Mouse (Mus musculus): Measurements from ENCODE around the gene Pitx2. TPM values are rescaled to one million over a fixed set of nuclear protein-coding genes. Genes with fewer than 3 reads are reported as not detected.

The Pitx2 gene
- polyA plus RNA-seq, 1 experiment from 2014 or later = 16.1 TPM

DNA sequence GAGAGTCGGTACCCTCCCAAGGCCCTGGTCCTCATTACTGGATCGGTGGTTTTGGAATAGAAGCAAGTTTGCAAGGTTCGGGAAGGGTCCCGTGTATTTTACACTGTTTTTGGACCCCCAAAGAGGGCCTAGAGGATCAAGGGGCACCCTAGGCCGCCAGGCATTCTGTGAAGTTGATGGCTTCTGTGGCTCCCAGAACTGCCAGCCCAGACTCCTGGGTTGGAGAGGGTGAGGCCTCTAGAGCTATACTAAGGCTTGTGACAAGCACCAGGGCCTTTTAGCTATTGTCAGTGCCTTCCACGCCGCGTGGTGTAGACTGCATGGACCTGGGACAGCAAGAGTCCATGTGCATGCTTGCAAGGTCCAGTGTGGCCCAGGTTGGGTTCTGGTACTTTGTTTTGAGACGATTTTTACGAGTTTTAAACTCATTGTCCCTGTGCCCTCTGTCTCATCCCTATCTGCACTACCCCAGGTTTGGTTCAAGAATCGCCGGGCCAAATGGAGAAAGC lies 18.2 kb downstream of the Pitx2 start:
- peak; percentile 55 for DNase-seq (ENCODE audit: low spot score)
- H3K4me2 ChIP-seq (ENCODE audit: low read depth) = no peak overlapping the region
- no peak overlapping the region for H3K9ac ChIP-seq (ENCODE audit: low read length)
- no peak overlapping the region for H3K4me3 ChIP-seq (ENCODE audit: low read depth, low read length)
- WGBS = 2% methylated on average over 12 of the region's 12 CpGs
- no peaks in the 10 kb centered on the region for H3K36me3 ChIP-seq (ENCODE audit: control insufficient read depth, insufficient read depth, low read length)
- no peak for ATAC-seq (ENCODE audit: insufficient read depth, low FRiP score, low TSS enrichment)
- H3K27ac ChIP-seq (ENCODE audit: low read depth, low read length) = no peak overlapping the region
- H3K4me1 ChIP-seq (ENCODE audit: control insufficient read depth, insufficient read depth, low read length) = peaks cover 5% of the 10 kb centered on the region
- no peaks in the 10 kb centered on the region for H3K9me3 ChIP-seq (ENCODE audit: control insufficient read depth, low read length)
- peaks cover 87% of the 10 kb centered on the region for H3K27me3 ChIP-seq (ENCODE audit: control insufficient read depth, insufficient read depth, low read length)

DNA sequence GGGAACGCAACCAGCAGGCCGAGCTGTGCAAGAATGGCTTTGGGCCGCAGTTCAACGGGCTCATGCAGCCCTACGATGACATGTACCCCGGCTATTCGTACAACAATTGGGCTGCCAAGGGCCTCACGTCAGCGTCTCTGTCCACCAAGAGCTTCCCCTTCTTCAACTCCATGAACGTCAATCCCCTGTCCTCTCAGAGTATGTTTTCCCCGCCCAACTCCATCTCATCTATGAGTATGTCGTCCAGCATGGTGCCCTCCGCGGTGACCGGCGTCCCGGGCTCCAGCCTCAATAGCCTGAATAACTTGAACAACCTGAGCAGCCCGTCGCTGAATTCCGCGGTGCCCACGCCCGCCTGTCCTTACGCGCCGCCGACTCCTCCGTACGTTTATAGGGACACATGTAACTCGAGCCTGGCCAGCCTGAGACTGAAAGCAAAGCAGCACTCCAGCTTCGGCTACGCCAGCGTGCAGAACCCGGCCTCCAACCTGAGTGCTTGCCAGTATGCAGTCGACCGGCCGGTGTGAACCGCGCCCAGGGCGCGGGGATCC lies 18.8 kb downstream of the Pitx2 start:
- H3K4me1 ChIP-seq (ENCODE audit: control insufficient read depth, insufficient read depth, low read length) = peaks cover 5% of the 10 kb centered on the region
- peak; percentile 64 for DNase-seq (ENCODE audit: low spot score)
- H3K9ac ChIP-seq (ENCODE audit: low read length) = no peak overlapping the region

DNA sequence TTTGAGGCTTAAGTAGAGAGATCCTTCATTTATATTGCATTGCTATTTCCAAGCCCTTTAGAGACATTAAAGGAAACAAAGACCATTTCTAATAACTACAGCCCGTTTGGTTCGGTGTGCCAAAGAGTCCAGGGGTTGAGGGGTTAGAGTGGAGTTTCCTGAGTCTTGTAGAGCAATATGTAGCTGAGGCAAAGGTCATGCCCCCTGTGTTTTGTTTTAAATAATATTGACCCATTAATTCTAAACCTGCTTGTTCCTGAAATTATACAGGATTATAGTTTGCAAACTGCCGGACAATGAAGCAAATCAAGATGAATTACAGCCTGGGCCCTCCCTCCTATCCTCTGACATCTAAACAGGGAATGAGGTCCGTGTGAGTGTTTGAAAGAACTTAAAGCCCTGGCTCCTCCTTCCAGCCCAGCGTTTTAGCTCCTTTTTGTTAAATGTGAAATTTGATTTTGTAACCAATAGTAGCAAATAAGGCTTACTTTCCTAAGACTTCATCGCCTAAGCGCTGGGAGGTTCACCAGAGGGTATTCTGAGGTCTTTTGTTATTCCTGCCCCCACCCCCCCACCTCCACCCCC lies 20.5 kb downstream of the Pitx2 start:
- no peaks in the 10 kb centered on the region for H3K36me3 ChIP-seq (ENCODE audit: control insufficient read depth, insufficient read depth, low read length)
- no peak overlapping the region for H3K4me2 ChIP-seq (ENCODE audit: low read depth)
- under 1% methylated on average over 7 of the region's 7 CpGs for WGBS
- no peaks in the 10 kb centered on the region for H3K9me3 ChIP-seq (ENCODE audit: control insufficient read depth, low read length)
- ATAC-seq (ENCODE audit: insufficient read depth, low FRiP score, low TSS enrichment) (no peak), DNase-seq (ENCODE audit: low spot score) (peak; percentile 28)
- H3K27me3 ChIP-seq (ENCODE audit: control insufficient read depth, insufficient read depth, low read length) = peaks cover 90% of the 10 kb centered on the region
- no peak overlapping the region for H3K4me3 ChIP-seq (ENCODE audit: low read depth, low read length)
- H3K9ac ChIP-seq (ENCODE audit: low read length) = no peak overlapping the region
- no peak overlapping the region for H3K27ac ChIP-seq (ENCODE audit: low read depth, low read length)
- no peaks in the 10 kb centered on the region; the same call in none of the 2 replicates for H3K4me1 ChIP-seq (ENCODE audit: control insufficient read depth, insufficient read depth, low read length)

More for the DNA sequence above, 18.8 kb downstream of the Pitx2 start:
- H3K27me3 ChIP-seq (ENCODE audit: control insufficient read depth, insufficient read depth, low read length) = peaks cover 87% of the 10 kb centered on the region
- 1% methylated on average over 41 of the region's 41 CpGs for WGBS
- H3K36me3 ChIP-seq (ENCODE audit: control insufficient read depth, insufficient read depth, low read length) = no peaks in the 10 kb centered on the region
- H3K4me2 ChIP-seq (ENCODE audit: low read depth) = no peak overlapping the region
- no peaks in the 10 kb centered on the region for H3K9me3 ChIP-seq (ENCODE audit: control insufficient read depth, low read length)
- ATAC-seq (ENCODE audit: insufficient read depth, low FRiP score, low TSS enrichment) = no peak
- H3K4me3 ChIP-seq (ENCODE audit: low read depth, low read length) = no peak overlapping the region
- no peak overlapping the region for H3K27ac ChIP-seq (ENCODE audit: low read depth, low read length)

DNA sequence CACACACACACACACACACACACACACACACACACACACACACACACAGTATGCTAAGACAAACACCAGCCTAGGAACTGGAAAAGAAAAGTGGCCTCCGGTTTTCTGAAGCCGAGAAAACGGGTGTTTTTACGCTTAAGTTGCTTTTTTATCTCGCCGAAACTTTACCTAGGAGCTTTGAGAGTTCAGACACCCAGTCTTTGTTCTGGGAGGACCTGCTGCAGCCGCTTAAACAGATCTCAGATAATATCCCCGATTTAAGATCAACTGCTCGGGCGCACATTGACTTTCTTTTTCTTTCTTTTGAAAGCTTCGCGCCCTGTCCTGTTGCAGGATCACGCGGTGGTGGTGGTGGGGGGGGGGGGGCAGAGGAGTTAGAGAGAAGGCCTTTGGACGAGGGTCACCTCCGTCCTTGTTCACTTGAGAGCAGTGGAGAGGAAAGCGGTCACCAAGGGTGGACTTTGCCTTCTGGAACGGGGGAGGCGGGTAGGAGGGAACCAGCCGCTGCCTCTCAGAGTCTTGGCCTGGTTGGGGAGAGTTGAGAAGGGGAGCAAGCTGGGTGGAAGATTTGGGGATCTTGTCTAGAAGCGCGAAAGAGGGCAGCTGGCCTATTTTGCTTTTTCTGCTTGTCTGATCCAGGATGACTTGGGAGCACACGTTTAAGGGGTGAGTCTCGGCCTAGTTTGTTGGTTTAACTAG lies 21.2 kb downstream of the Pitx2 start:
- Histone ChIP-seq H3K27ac (ENCODE audit: low read depth, low read length) (no peak overlapping the region), H3K4me2 (ENCODE audit: low read depth) (no peak overlapping the region), H3K9ac (ENCODE audit: low read length) (no peak overlapping the region), H3K9me3 (ENCODE audit: control insufficient read depth, low read length) (no peaks in the 10 kb centered on the region), H3K4me1 (ENCODE audit: control insufficient read depth, insufficient read depth, low read length) (no peaks in the 10 kb centered on the region; the same call in 1 of the 2 replicates), H3K4me3 (ENCODE audit: low read depth, low read length) (no peak overlapping the region), H3K36me3 (ENCODE audit: control insufficient read depth, insufficient read depth, low read length) (no peaks in the 10 kb centered on the region), H3K27me3 (ENCODE audit: control insufficient read depth, insufficient read depth, low read length) (peaks cover 90% of the 10 kb centered on the region)
- WGBS = under 1% methylated on average over 24 of the region's 24 CpGs
- DNase-seq (ENCODE audit: low spot score) = peak; percentile 51
- no peak for ATAC-seq (ENCODE audit: insufficient read depth, low FRiP score, low TSS enrichment)

DNA sequence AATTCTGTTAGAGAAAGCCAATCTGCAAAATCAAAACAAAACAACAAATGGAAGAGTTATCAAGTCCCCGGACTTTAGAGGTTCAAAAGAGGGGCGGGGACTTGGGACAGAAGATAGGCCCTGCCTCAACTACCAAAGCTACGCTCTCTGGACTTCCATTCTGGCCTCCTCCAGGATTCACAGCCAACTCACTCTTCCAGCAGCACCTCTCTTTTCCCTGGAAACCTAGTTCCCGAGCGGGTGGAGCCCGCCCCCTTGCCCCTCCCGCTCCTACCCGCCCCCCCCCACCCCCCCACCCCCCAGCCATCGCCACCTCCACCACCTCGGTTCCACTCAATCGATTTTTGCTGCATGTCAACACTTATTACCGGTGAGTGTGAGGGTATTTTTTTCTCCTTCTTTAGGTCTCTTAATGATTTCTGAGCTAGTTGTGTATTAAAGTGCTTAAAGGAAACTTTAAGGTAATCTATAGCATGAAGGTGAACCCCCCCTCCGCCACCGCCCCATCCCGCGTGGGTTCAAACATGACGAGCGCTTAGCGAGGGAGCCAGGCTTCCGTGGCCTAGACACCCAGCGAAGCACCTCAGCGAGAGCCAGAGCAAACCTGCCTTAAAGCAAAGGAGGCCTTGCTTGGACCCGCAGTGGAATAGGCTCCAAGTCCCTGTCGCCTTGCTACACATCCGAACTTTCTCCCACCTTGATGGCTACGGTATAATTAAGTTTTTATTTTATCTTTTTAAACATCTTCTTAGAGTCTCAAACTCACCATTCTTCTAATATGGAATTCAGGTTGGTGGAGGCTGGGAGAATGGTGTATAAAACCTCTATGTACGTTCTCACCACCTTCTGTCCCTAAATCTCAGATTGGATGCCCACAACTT lies 21.9 kb downstream of the Pitx2 start:
- Histone ChIP-seq H3K9me3 (ENCODE audit: control insufficient read depth, low read length) (no peaks in the 10 kb centered on the region), H3K4me3 (ENCODE audit: low read depth, low read length) (no peak overlapping the region), H3K9ac (ENCODE audit: low read length) (no peak overlapping the region), H3K36me3 (ENCODE audit: control insufficient read depth, insufficient read depth, low read length) (no peaks in the 10 kb centered on the region), H3K27ac (ENCODE audit: low read depth, low read length) (no peak overlapping the region), H3K4me2 (ENCODE audit: low read depth) (no peak overlapping the region), H3K27me3 (ENCODE audit: control insufficient read depth, insufficient read depth, low read length) (peaks cover 91% of the 10 kb centered on the region), H3K4me1 (ENCODE audit: control insufficient read depth, insufficient read depth, low read length) (no peaks in the 10 kb centered on the region)
- DNase-seq (ENCODE audit: low spot score) = peak; percentile 29
- WGBS = 2% methylated on average over 27 of the region's 27 CpGs
- no peak for ATAC-seq (ENCODE audit: insufficient read depth, low FRiP score, low TSS enrichment)

DNA sequence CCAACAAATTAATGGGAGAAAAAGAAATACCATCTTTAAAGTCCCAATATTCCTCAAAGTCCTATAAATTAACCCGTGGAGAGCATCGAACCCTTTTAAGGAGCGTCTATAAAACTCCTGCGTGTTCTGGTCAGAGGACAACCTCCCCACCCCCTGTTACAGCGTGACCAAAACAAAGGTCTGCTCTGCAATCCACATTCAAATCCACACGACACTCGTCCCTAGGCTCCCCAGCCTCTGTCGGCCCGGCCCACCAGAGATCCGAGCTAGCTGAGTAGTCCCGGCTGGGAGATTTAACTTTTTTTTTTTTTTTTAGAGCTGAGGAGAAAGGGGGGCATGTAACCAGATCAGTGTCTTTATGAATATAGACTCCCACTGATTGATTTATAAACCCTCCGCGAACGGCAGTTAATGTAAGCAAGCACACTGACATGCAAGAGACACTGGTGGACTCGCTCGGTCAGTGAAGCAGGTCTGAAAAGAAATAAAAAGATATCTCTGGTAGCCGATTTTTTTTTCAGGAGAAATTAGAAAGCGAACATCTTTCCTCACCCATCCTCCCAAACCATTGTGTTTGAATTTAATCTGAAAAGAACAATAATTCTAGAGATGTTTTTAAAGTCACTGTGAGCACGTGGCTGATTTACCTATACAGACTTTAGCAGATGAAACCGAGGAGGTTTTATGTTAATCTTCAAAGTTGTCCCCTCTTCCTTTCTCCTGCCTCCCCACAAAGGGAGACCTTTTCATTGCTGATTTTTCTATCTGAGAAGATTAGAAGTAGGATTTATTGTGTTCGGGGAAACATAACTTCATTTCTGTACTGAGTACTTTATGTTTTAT lies 23.0 kb downstream of the Pitx2 start:
- under 1% methylated on average over 21 of the region's 21 CpGs for WGBS
- peak; percentile 47 for DNase-seq (ENCODE audit: low spot score)

DNA sequence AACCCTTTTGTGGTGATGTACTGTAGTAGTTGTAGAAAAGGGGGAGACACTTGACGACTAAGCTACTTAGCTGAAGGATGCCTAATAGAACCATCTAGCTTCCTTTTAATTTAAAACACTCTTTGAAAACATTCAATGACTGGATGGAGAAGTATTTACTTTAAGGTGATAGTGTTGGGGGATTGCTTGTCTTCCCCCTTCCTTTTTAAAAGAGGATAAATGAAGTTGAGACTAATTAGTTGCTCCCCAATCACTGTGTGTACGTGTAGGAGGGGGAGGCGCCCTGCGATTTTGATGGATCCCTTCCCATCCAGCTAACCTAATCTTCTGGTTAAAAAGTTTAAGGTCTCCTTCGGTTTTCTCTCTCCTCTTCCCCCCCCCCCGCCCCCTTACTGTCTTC lies 23.7 kb downstream of the Pitx2 start:
- Histone ChIP-seq H3K36me3 (ENCODE audit: control insufficient read depth, insufficient read depth, low read length) (no peaks in the 10 kb centered on the region), H3K9ac (ENCODE audit: low read length) (no peak overlapping the region), H3K4me1 (ENCODE audit: control insufficient read depth, insufficient read depth, low read length) (no peaks in the 10 kb centered on the region), H3K4me3 (ENCODE audit: low read depth, low read length) (no peak overlapping the region), H3K27me3 (ENCODE audit: control insufficient read depth, insufficient read depth, low read length) (peaks cover 91% of the 10 kb centered on the region), H3K27ac (ENCODE audit: low read depth, low read length) (no peak overlapping the region), H3K9me3 (ENCODE audit: control insufficient read depth, low read length) (no peaks in the 10 kb centered on the region), H3K4me2 (ENCODE audit: low read depth) (no peak overlapping the region)
- no peak for ATAC-seq (ENCODE audit: insufficient read depth, low FRiP score, low TSS enrichment)
- no peak for DNase-seq (ENCODE audit: low spot score)
- 0% methylated on average over 5 of the region's 6 CpGs for WGBS

More for the DNA sequence above, 23.0 kb downstream of the Pitx2 start:
- Histone ChIP-seq H3K9me3 (ENCODE audit: control insufficient read depth, low read length) (no peaks in the 10 kb centered on the region), H3K4me2 (ENCODE audit: low read depth) (no peak overlapping the region), H3K4me1 (ENCODE audit: control insufficient read depth, insufficient read depth, low read length) (no peaks in the 10 kb centered on the region), H3K27ac (ENCODE audit: low read depth, low read length) (no peak overlapping the region), H3K4me3 (ENCODE audit: low read depth, low read length) (no peak overlapping the region), H3K27me3 (ENCODE audit: control insufficient read depth, insufficient read depth, low read length) (peaks cover 91% of the 10 kb centered on the region), H3K36me3 (ENCODE audit: control insufficient read depth, insufficient read depth, low read length) (no peaks in the 10 kb centered on the region), H3K9ac (ENCODE audit: low read length) (no peak overlapping the region)
- no peak for ATAC-seq (ENCODE audit: insufficient read depth, low FRiP score, low TSS enrichment)
